Comparison of ENCODE assay signal across 10 mouse cellular contexts in the genomic region with DNA sequence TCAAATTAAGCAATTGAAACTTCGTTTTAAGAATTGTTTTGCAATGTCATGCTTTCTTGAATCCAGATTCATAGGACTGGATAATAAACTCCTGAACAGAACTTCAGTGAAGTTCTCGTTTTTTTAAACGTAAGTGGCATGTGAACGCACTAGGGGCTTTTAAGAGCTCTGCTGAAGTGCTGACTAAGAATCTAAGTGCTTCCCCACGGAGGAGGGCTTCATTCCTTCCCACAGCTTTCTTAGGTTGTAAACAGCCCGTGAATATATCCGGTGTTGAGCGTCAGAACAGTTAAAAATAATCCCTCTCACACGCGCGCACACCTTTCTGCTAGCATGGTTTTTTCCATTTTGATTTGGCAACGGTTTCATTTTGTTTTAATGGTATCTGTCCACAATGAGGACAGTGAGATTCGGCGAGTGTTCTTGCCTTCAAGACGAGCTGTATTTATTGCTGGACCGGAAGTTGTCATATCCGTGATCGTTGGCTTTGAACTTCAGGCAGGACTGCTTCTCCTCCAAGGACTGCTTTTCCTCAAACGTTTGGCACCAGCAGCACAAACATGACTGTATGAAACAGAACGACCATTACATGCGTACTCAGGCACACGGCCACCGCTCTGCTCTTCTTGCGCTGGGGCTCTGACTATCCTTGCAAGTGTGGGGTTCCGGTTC. TPM values are rescaled to one million over a fixed set of nuclear protein-coding genes. Genes with fewer than 3 reads are reported as not detected.
A peak's percentile ranks its signal among the peaks of the same experiment; 100 is the strongest.
DNase-seq lines count a peak whose midpoint lies in the region; ATAC-seq lines count a peak whose summit lies in the region.
"Had no signal": no experiment of that assay in that cellular context is flagged by ENCODE, and none has a peak within 500 bp of the region (broad histone marks: within the 10 kb centered on the region; RNA-seq: fewer than 3 reads in every experiment).

No protein-coding gene starts in this region.

- no peak overlapping the region for H3K27ac ChIP-seq in embryonic facial prominence, embryonic 14.5 days (replicated peaks; ENCODE audit: low read depth, low read length)
- no peak overlapping the region for H3K27ac ChIP-seq in embryonic facial prominence, embryonic 10.5 days (replicated peaks)
- H3K27ac ChIP-seq in forebrain, embryonic 14.5 days (ENCODE audit: low read depth, low read length): no peak overlapping the region
- H3K27ac ChIP-seq: embryonic facial prominence, embryonic 15.5 days; midbrain, embryonic 12.5 days had no signal

- H3K4me1 ChIP-seq in embryonic facial prominence, embryonic 14.5 days (ENCODE audit: control insufficient read depth, insufficient read depth, low read length): no peaks in the 10 kb centered on the region
- H3K4me1 ChIP-seq in embryonic facial prominence, embryonic 10.5 days: peaks cover 12% of the 10 kb centered on the region
- H3K4me1 ChIP-seq in forebrain, embryonic 14.5 days (ENCODE audit: control insufficient read depth, insufficient read depth, low read length): no peaks in the 10 kb centered on the region
- H3K4me1 ChIP-seq: embryonic facial prominence, embryonic 15.5 days; midbrain, embryonic 12.5 days had no signal

- no peak overlapping the region for H3K4me3 ChIP-seq in embryonic facial prominence, embryonic 14.5 days (ENCODE audit: low read depth, low read length)
- H3K4me3 ChIP-seq in embryonic facial prominence, embryonic 10.5 days: no peak overlapping the region
- H3K4me3 ChIP-seq in forebrain, embryonic 14.5 days (ENCODE audit: low read depth, low read length): no peak overlapping the region
- H3K4me3 ChIP-seq: embryonic facial prominence, embryonic 15.5 days; midbrain, embryonic 12.5 days had no signal

- no peaks in the 10 kb centered on the region for H3K9me3 ChIP-seq in embryonic facial prominence, embryonic 14.5 days (ENCODE audit: control insufficient read depth, low read length)
- no peaks in the 10 kb centered on the region for H3K9me3 ChIP-seq in embryonic facial prominence, embryonic 10.5 days
- H3K9me3 ChIP-seq in forebrain, embryonic 14.5 days (replicated peaks; ENCODE audit: control insufficient read depth, low read length): no peaks in the 10 kb centered on the region
- H3K9me3 ChIP-seq: embryonic facial prominence, embryonic 15.5 days; midbrain, embryonic 12.5 days had no signal

- H3K36me3 ChIP-seq in embryonic facial prominence, embryonic 14.5 days (ENCODE audit: control insufficient read depth, insufficient read depth, low read length): no peaks in the 10 kb centered on the region
- H3K36me3 ChIP-seq in embryonic facial prominence, embryonic 10.5 days (replicated peaks): no peaks in the 10 kb centered on the region
- H3K36me3 ChIP-seq in forebrain, embryonic 14.5 days (ENCODE audit: control insufficient read depth, insufficient read depth, low read length): peaks cover 10% of the 10 kb centered on the region
- H3K36me3 ChIP-seq: embryonic facial prominence, embryonic 15.5 days had no signal

- H3K9ac ChIP-seq in embryonic facial prominence, embryonic 14.5 days (ENCODE audit: low read depth, low read length): no peak overlapping the region
- no peak overlapping the region for H3K9ac ChIP-seq in forebrain, embryonic 14.5 days (ENCODE audit: low read length)
- H3K9ac ChIP-seq: embryonic facial prominence, embryonic 15.5 days; midbrain, embryonic 12.5 days had no signal

- no peak overlapping the region for H3K4me2 ChIP-seq in embryonic facial prominence, embryonic 14.5 days (ENCODE audit: low read depth, low read length)
- H3K4me2 ChIP-seq in forebrain, embryonic 14.5 days (ENCODE audit: low read length): no peak overlapping the region
- H3K4me2 ChIP-seq: embryonic facial prominence, embryonic 15.5 days; midbrain, embryonic 12.5 days had no signal

- H3K27me3 ChIP-seq in embryonic facial prominence, embryonic 14.5 days (replicated peaks; ENCODE audit: control insufficient read depth, insufficient read depth, low read length): no peaks in the 10 kb centered on the region
- H3K27me3 ChIP-seq in embryonic facial prominence, embryonic 10.5 days (replicated peaks; ENCODE audit: low read depth, poor library complexity, severe bottlenecking): no peaks in the 10 kb centered on the region
- H3K27me3 ChIP-seq in forebrain, embryonic 14.5 days (replicated peaks; ENCODE audit: control insufficient read depth, insufficient read depth, low read length): no peaks in the 10 kb centered on the region
- H3K27me3 ChIP-seq: embryonic facial prominence, embryonic 15.5 days; midbrain, embryonic 12.5 days had no signal

- WGBS in embryonic facial prominence, embryonic 14.5 days: 76% methylated on average over 25 of the region's 25 CpGs
- WGBS in embryonic facial prominence, embryonic 10.5 days: 87% methylated on average over 25 of the region's 25 CpGs
- 88% methylated on average over 25 of the region's 25 CpGs for WGBS in forebrain, embryonic 14.5 days

- no peak for ATAC-seq in embryonic facial prominence, embryonic 14.5 days (ENCODE audit: low read depth)
- ATAC-seq in forebrain, embryonic 14.5 days: no peak

- DNase-seq in embryonic facial prominence, embryonic 14.5 days (ENCODE audit: low spot score): peak; percentile 27
- DNase-seq in embryonic facial prominence, embryonic 10.5 days (ENCODE audit: low spot score): no peak
- DNase-seq in heart, adult 9 months (ENCODE audit: low spot score in 2 of 2): peak; percentile 62 to 78
- DNase-seq in kidney, adult 9 months: peak; percentile 80
- peak; percentile 43 to 53 for DNase-seq in lung, postnatal 4 days
- no peak for DNase-seq in forebrain, embryonic 14.5 days (ENCODE audit: low spot score)
- DNase-seq in urinary bladder, postnatal 14 days (ENCODE audit: low spot score): no peak
- no peak for DNase-seq in gastrocnemius, postnatal 25 days

RNA-seq across cellular contexts. Expression of gene Ednrb, which starts 27.4 kb away (rescaled TPM):
- 51.4 and 56.7 TPM in 2 replicates for polyA plus RNA-seq in embryonic facial prominence, embryonic 14.5 days (2014; fragmentation: Nextera tagmentation; extraction: Ambion mirVana)
- 21.1 and 34.5 TPM in 2 replicates for polyA plus RNA-seq in embryonic facial prominence, embryonic 10.5 days (2016; fragmentation: Nextera tagmentation; extraction: Ambion mirVana)
- 74.0 and 77.3 TPM in 2 replicates for polyA plus RNA-seq in forebrain, embryonic 14.5 days (2014; fragmentation: Nextera tagmentation; extraction: Ambion mirVana)
- total RNA-seq in gastrocnemius, postnatal 25 days (2021): 1 to 10 TPM; 6.2 to 9.9 TPM

Comparison
In these comparisons a context has a peak if more than half of its experiments do, and no peak if none do; other contexts are left out.
1. DNase-seq: peak in embryonic facial prominence, embryonic 14.5 days (single experiment), heart, adult 9 months (2 of 2), kidney, adult 9 months (single experiment) and lung, postnatal 4 days (2 of 2); none in embryonic facial prominence, embryonic 10.5 days (single experiment), forebrain, embryonic 14.5 days (single experiment), urinary bladder, postnatal 14 days (single experiment) and gastrocnemius, postnatal 25 days (single experiment).